Mouse (Mus musculus): ENCODE results near the gene Nup205.

GRCm38 (mm10) chr6:35177650-35178272, 540 bp downstream of the Nup205 start:
- no peak for TF ChIP-seq CTCF (conservative IDR thresholded peaks at IDR 0.05; ENCODE audit: low read length)
- no peak for TF ChIP-seq NANOG (IDR thresholded peaks at IDR 0.05; ENCODE audit: borderline replicate concordance, low read length)

All from E14TG2a.4 (cell line).